Mouse (Mus musculus): ENCODE measurements at regions not wholly inside any gene's neighbourhood (a gene's known extent, or its start where the extent isn't known, plus 50 kb on each side); places are given as distances from the start of the nearest gene placed in this dataset.
"Not testable (repeated sequence)": the region's sequence is repeated elsewhere in the genome, so short reads cannot be mapped to it uniquely, and the experiment has no call there.

GRCm38 (mm10) chr1:114641215-114641614 lies 1043.3 kb upstream of the Cntnap5a start:
- Histone ChIP-seq H3K9ac (no peak overlapping the region), H3K4me3 (no peak overlapping the region), H3K4me2 (replicated peaks) (no peak overlapping the region), H3K9me3 (no peaks in the 10 kb centered on the region), H3K27ac (no peak overlapping the region), H3K27me3 (no peaks in the 10 kb centered on the region), H3K4me1 (no peaks in the 10 kb centered on the region), H3K36me3 (no peaks in the 10 kb centered on the region)
- ATAC-seq (ENCODE audit: low FRiP score, low read depth): no peak
- WGBS: 71% methylated on average over 1 of the region's 1 CpGs

GRCm38 (mm10) chr1:114641854-114642253 lies 1042.7 kb upstream of the Cntnap5a start:
- ATAC-seq (ENCODE audit: low FRiP score, low read depth); H3K27ac ChIP-seq; H3K4me2 ChIP-seq (replicated peaks); H3K9me3 ChIP-seq; H3K36me3 ChIP-seq; H3K4me3 ChIP-seq; H3K27me3 ChIP-seq; H3K4me1 ChIP-seq; H3K9ac ChIP-seq: not testable (repeated sequence)

- WGBS: 53% methylated on average over 2 of the region's 2 CpGs
- peak; percentile 51 for ATAC-seq (ENCODE audit: low FRiP score, low read depth)
Measured at GRCm38 (mm10) chr1:114673954-114674353, 1010.6 kb upstream of the Cntnap5a start.

GRCm38 (mm10) chr1:114681258-114681657 lies 1003.3 kb upstream of the Cntnap5a start:
- Histone ChIP-seq H3K4me2 (replicated peaks) (no peak overlapping the region), H3K9me3 (no peaks in the 10 kb centered on the region), H3K4me3 (no peak overlapping the region), H3K27ac (no peak overlapping the region), H3K27me3 (no peaks in the 10 kb centered on the region), H3K9ac (no peak overlapping the region), H3K4me1 (no peaks in the 10 kb centered on the region), H3K36me3 (no peaks in the 10 kb centered on the region)
- ATAC-seq (ENCODE audit: low FRiP score, low read depth): no peak
- 83% methylated on average over 1 of the region's 1 CpGs for WGBS

More at GRCm38 (mm10) chr1:114673954-114674353, 1010.6 kb upstream of the Cntnap5a start:
- Histone ChIP-seq H3K4me3 (no peak overlapping the region), H3K36me3 (no peaks in the 10 kb centered on the region), H3K4me1 (no peaks in the 10 kb centered on the region), H3K9me3 (no peaks in the 10 kb centered on the region), H3K27me3 (no peaks in the 10 kb centered on the region), H3K4me2 (replicated peaks) (no peak overlapping the region), H3K9ac (no peak overlapping the region), H3K27ac (no peak overlapping the region)

- no peaks in the 10 kb centered on the region for H3K27me3 ChIP-seq
- no peaks in the 10 kb centered on the region for H3K4me1 ChIP-seq
- no peaks in the 10 kb centered on the region for H3K9me3 ChIP-seq
- 81% methylated on average over 4 of the region's 4 CpGs for WGBS
- H3K4me2 ChIP-seq (replicated peaks): no peak overlapping the region
- no peaks in the 10 kb centered on the region for H3K36me3 ChIP-seq
- ATAC-seq (ENCODE audit: low FRiP score, low read depth): no peak
- H3K27ac ChIP-seq: no peak overlapping the region
- no peak overlapping the region for H3K4me3 ChIP-seq
- H3K9ac ChIP-seq: no peak overlapping the region
Measured at GRCm38 (mm10) chr1:114721142-114721541, 963.4 kb upstream of the Cntnap5a start.

- H3K9me3 ChIP-seq: no peaks in the 10 kb centered on the region
- no peak overlapping the region for H3K4me3 ChIP-seq
- no peak overlapping the region for H3K9ac ChIP-seq
- H3K27me3 ChIP-seq: no peaks in the 10 kb centered on the region
- no peak overlapping the region for H3K27ac ChIP-seq
- ATAC-seq (ENCODE audit: low FRiP score, low read depth): no peak
- no peak overlapping the region for H3K4me2 ChIP-seq (replicated peaks)
- no peaks in the 10 kb centered on the region for H3K36me3 ChIP-seq
- no peaks in the 10 kb centered on the region for H3K4me1 ChIP-seq
Measured at GRCm38 (mm10) chr1:114729167-114729566, 955.4 kb upstream of the Cntnap5a start.

All from limb, embryonic 13.5 days (tissue).